Mouse (Mus musculus): ENCODE measurements around the gene Btbd11. TPM values are rescaled to one million over a fixed set of nuclear protein-coding genes. Genes with fewer than 3 reads are reported as not detected.
"Not testable (repeated sequence)": the region's sequence is repeated elsewhere in the genome, so short reads cannot be mapped to it uniquely, and the experiment has no call there.

Gene Btbd11
- total RNA-seq, 2 experiments from 2014 or later = 5.3 to 6.0 TPM

GRCm38 (mm10) chr10:85640408-85640807, 253.8 kb downstream of the Btbd11 start:
- no peak for DNase-seq (ENCODE audit: low spot score in 2 of 2)

DNA sequence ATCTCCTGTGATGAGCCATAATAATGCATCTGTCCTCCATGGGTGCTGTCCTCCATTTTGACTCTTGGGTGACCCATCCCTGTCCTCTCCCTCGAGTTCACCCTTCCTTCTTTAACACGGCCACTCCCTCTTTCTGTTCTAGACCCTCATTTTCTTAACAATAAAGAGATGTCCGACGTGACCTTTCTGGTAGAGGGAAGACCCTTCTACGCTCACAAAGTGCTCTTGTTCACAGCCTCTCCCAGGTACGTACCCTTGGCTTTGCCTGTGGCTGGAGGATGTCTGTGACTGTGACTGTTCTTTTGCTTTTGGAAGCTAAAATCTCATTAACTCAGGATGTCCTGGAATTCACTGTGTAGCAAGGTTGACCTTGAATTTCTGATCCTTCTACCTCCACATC, 258.7 kb downstream of the Btbd11 start:
- DNase-seq (ENCODE audit: low spot score in 2 of 2) = no peak

DNA sequence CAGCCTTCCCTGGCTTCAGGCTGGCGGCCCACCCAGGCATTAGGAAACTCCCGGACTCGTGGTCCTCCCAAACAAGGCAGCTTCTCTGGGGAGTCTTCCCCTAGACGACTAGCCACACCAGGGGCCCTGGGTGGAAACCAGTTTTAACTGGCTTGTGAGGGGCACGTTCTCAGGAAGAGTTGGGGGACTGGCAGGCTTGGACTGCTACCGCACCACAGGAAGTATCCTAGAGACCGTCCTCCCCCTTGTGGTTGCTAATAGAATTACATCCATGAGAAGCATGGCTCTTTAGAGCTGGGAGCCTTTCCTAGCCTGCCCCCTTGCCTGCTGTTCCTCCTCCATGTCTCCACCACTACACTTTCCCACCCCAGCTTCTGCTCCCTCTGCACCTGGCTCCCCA, 265.1 kb downstream of the Btbd11 start:
- DNase-seq (ENCODE audit: low spot score in 2 of 2) = peak in 1 of 2 experiments; percentile 15

- DNase-seq (ENCODE audit: low spot score in 2 of 2) = no peak
These were observed 269.3 kb downstream of the Btbd11 start for GRCm38 (mm10) chr10:85655881-85656280.

DNA sequence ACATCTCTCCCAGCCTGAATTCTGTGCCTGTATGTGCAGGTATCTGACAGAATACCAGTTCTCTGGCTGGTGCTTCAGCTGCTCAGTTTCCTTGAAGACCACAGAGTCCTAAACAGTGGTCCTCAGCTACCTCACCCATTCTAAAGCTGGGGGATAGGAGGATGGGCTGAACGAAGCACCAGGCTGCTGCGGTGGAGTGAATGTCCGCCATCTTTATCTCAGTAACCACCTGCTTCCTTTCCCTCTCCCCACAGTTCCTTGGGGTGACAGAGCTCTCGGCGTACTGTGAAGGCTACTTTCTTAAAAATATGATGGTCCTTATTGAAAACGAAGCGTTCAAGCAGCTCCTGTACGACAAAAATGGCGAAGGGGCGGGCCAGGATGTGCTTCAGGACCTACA, 271.3 kb downstream of the Btbd11 start:
- no peak for DNase-seq (ENCODE audit: low spot score in 2 of 2)

GRCm38 (mm10) chr10:85673512-85673921, 286.9 kb downstream of the Btbd11 start:
- no peak for DNase-seq (ENCODE audit: low spot score in 2 of 2)

- peak; percentile 22 to 32 for DNase-seq (ENCODE audit: low spot score in 2 of 2)
These were observed 292.0 kb downstream of the Btbd11 start for GRCm38 (mm10) chr10:85678635-85679034.

DNA sequence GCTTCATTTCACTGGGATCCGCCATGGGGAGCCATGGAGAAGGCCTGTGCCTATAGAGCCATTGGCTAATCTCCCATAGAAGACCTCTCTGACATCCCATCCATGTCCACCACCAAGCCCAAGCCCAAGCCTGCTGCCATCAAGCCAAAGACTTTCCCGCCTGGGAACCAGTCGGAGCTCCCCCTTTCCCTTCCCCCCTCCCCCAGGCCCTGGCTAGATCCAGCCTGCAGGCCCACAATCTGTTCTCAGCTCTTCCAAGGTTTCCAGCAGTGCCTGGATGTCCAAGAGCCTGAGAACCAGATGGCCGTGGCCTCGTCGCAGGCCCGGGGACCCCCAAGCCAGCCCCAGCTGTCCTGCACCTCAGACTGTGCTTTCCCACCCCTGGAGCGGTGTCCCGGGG, 295.8 kb downstream of the Btbd11 start:
- no peak for DNase-seq (ENCODE audit: low spot score in 2 of 2)

DNA sequence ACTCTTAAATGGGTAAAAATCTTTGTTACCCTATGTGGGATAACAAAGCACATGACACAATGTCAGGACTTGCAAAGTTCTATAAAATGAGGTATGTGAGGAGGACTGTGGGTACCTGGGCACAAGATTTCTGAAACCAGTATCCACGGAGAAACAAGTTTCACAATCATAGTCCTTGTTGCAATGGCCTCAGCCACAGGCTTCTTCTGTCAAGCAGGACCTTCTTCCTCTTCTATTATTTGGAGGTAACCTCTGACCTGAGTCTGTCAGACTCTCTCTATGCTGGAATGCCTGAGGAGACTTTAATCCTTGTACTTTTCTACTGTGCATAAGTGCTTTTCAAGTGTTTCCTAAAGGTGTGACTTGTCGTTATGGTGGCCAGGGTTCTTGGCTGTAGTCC, 307.8 kb downstream of the Btbd11 start:
- not testable (repeated sequence) for DNase-seq (ENCODE audit: low spot score in 2 of 2)

- no peak for DNase-seq (ENCODE audit: low spot score in 2 of 2)
These were observed 313.1 kb downstream of the Btbd11 start for GRCm38 (mm10) chr10:85699721-85700120.

GRCm38 (mm10) chr10:85709790-85710189, 323.2 kb downstream of the Btbd11 start:
- not testable (repeated sequence) for DNase-seq (ENCODE audit: low spot score in 2 of 2)

Other genes starting within 250 kb of the Btbd11 start
- 10 to 100 TPM; 10.6 to 13.6 TPM for gene Cry1, start 201.8 kb upstream of the Btbd11 start, total RNA-seq (2021)

All from adrenal gland, adult 18-20 months (tissue).